Mouse (Mus musculus) heart, postnatal 0 days (tissue): ENCODE measurements around the gene Clec2g. TPM values are rescaled to one million over a fixed set of nuclear protein-coding genes. Genes with fewer than 3 reads are reported as not detected.
"Not testable (repeated sequence)": the region's sequence is repeated elsewhere in the genome, so short reads cannot be mapped to it uniquely, and the experiment has no call there.

Source experiments
- ATAC-seq: fragments of 200-750 bp; cut with Nextera tagmentation; 2 replicates; pipeline ENCODE4 v1.8.0; 2017; ENCODE audit warnings: low read depth, moderate number of reproducible peaks, moderate library complexity; ENCODE audit not compliant: insufficient read depth
- DNase-seq: peaks from one replicate; pipeline ENCODE4 v3.0.0-alpha.2; 2016; ENCODE audit warnings: low spot score
- H3K27ac ChIP-seq: fragments of 300-500 bp; sonication (generic); 2 replicates; pipeline ENCODE4 v1.5.1; 2014; ENCODE audit warnings: low read depth, mild to moderate bottlenecking
- H3K27me3 ChIP-seq: fragments of 300-500 bp; sonication (generic); 2 replicates; pipeline ENCODE4 v1.6.1; 2014; ENCODE audit warnings: low read length, mixed read lengths; ENCODE audit not compliant: control insufficient read depth, insufficient read depth
- H3K36me3 ChIP-seq: fragments of 300-500 bp; sonication (generic); replicated peaks from 2 replicates; pipeline ENCODE4 v1.6.1; 2014; ENCODE audit warnings: low read length, mixed read lengths; ENCODE audit not compliant: control insufficient read depth, insufficient read depth
- H3K4me1 ChIP-seq: fragments of 300-500 bp; sonication (generic); 2 replicates; pipeline ENCODE4 v1.6.1; 2014; ENCODE audit warnings: antibody characterized with exemption; ENCODE audit not compliant: control insufficient read depth, insufficient read depth
- H3K4me2 ChIP-seq: fragments of 300-500 bp; sonication (generic); 2 replicates; pipeline ENCODE4 v1.6.1; 2014; ENCODE audit warnings: low read depth, mild to moderate bottlenecking, low read length, moderate library complexity
- H3K4me3 ChIP-seq: fragments of 300-500 bp; sonication (generic); 2 replicates; pipeline ENCODE4 v1.5.1; 2014; ENCODE audit warnings: low read depth, low read length
- H3K9ac ChIP-seq: fragments of 300-500 bp; sonication (generic); replicated peaks from 2 replicates; pipeline ENCODE4 v1.6.1; 2014; ENCODE audit warnings: low read depth, low read length, mixed read lengths
- H3K9me3 ChIP-seq: fragments of 300-500 bp; sonication (generic); replicated peaks from 2 replicates; pipeline ENCODE4 v1.6.1; 2016; ENCODE audit warnings: low read length; ENCODE audit not compliant: control insufficient read depth
- CTCF ChIP-seq: IDR thresholded peaks from 2 replicates; pipeline ENCODE4 v1.5.1; 2016; ENCODE audit warnings: antibody characterized with exemption, control low read depth, low read depth
- EP300 ChIP-seq: IDR thresholded peaks from 2 replicates; pipeline ENCODE4 v1.6.1; 2016; ENCODE audit warnings: antibody characterized with exemption, low read depth
- WGBS: fragments of 180-500 bp; shearing (Covaris S2); extraction: QIAGEN DNeasy Blood & Tissue Kit; methylation state at CpG from one replicate; pipeline ENCODE4 v1.1.7; 2014; 5-methylcytosine and 5-hydroxymethylcytosine counted together
- polyA plus RNA-seq: library from polyadenylated mRNA; unstranded; fragments of >200 nt; fragmentation: Nextera tagmentation; extraction: Ambion mirVana; gene quantifications from 2 replicates; pipeline ENCODE4 v1.2.1, GENCODE M21; 2015
- total RNA-seq: library from RNA; depleted of rRNA; stranded (reverse); fragments of >200 nt; gene quantifications from 2 replicates; pipeline ENCODE4 v1.2.3, GENCODE M21; 2014; ENCODE audit warnings: low replicate concordance

The Clec2g gene
- total and polyA plus RNA-seq, 2 experiments from 2014 or later = not detected

DNA sequence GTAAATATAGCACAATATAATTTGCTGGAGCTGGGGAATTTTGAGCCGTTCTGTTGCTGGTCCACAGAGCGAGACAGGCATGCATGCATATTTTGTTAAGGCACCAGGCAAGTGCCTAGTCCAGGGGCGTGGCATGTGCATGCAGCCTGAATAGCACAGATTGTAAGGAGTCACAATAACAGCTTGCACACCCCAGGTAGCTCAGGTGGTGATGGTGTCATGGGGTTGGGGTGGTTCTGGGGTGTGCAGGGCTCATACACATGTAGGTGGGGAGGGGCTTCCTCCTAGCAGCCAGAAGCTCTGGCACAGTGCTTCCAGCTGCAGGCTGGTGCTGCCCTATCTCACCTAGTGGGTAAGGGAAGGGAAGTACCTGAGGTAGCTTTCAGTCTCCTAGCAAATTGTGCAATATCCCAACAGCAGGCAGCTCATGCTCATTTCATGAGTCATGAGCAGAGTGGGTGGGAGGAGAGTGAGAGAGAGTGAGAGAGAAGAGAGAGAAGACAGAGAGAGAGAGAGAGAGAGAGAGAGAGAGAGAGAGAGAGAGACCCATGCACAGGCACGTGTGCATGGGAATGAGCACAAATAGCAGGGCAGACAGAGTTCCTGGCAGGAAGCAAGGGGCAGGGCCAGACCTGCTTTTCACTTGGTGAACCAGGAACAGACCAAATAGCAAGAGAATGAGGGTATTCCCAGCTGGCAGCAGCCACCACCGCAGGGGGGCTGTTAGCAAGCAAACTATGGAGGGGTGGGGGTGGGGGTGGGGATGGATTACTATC, 7.7 kb downstream of the Clec2g start:
- ATAC-seq = no peak
- no peak for DNase-seq
- 75% methylated on average over 5 of the region's 5 CpGs for WGBS
- H3K4me3 ChIP-seq = no peak overlapping the region
- H3K9me3 ChIP-seq = no peaks in the 10 kb centered on the region
- no peak overlapping the region for H3K27ac ChIP-seq
- no peak overlapping the region for H3K4me2 ChIP-seq
- no peaks in the 10 kb centered on the region for H3K36me3 ChIP-seq
- TF ChIP-seq CTCF = no peak
- H3K27me3 ChIP-seq = no peaks in the 10 kb centered on the region
- H3K4me1 ChIP-seq = no peaks in the 10 kb centered on the region
- no peak overlapping the region for H3K9ac ChIP-seq

DNA sequence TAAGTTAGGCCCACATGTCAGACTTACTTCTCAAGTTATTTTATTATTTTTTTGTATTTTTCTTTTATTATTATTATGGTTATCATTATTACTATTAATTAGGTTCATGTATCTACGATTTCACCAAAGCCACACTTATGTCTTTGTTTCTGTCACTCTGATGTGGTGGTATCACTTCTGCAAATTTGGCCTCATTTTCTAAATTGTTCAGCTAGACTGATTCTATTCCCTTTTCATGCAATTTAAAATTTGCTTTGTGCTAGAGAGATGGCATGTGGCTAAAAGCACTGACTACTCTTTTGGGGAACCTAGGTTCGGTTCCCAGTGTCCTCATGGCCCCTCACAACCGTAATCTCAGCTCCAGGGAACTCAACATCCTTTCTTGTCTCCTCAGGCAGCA, 11.4 kb downstream of the Clec2g start:
- Histone ChIP-seq H3K4me1 (no peaks in the 10 kb centered on the region), H3K27me3 (no peaks in the 10 kb centered on the region), H3K27ac (no peak overlapping the region), H3K9ac (no peak overlapping the region), H3K36me3 (no peaks in the 10 kb centered on the region), H3K4me3 (no peak overlapping the region), H3K9me3 (no peaks in the 10 kb centered on the region), H3K4me2 (no peak overlapping the region)
- TF ChIP-seq EP300 (no peak), CTCF (no peak)
- ATAC-seq (no peak), DNase-seq (no peak)
- 71% methylated on average over 3 of the region's 3 CpGs for WGBS

DNA sequence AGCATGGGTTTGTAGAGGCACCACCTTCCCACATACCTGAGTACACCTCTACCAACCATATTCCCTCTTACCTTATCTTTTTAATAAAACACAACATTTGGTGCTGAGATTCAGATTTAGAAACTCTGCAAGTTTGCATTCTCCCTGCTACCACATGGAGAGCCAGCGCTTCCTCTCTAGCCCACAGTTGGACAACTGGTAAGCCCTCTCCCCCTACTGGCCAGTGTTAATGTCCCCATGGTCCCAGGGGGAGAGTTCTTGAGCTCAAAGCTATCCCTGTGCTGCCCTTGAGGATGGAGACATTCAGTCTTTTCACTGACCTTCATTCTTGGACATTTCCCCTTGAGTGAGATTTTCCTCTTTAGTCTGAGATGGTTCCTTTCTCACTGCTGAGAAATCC, 26.9 kb downstream of the Clec2g start:
- H3K9ac ChIP-seq = no peak overlapping the region
- no peak overlapping the region for H3K27ac ChIP-seq
- ATAC-seq (no peak), DNase-seq (no peak)
- H3K27me3 ChIP-seq = no peaks in the 10 kb centered on the region
- H3K4me1 ChIP-seq = no peaks in the 10 kb centered on the region
- WGBS = 67% methylated on average over 1 of the region's 1 CpGs
- no peak overlapping the region for H3K4me2 ChIP-seq
- H3K4me3 ChIP-seq = no peak overlapping the region
- no peaks in the 10 kb centered on the region for H3K9me3 ChIP-seq
- TF ChIP-seq EP300 (no peak), CTCF (no peak)
- H3K36me3 ChIP-seq = no peaks in the 10 kb centered on the region

DNA sequence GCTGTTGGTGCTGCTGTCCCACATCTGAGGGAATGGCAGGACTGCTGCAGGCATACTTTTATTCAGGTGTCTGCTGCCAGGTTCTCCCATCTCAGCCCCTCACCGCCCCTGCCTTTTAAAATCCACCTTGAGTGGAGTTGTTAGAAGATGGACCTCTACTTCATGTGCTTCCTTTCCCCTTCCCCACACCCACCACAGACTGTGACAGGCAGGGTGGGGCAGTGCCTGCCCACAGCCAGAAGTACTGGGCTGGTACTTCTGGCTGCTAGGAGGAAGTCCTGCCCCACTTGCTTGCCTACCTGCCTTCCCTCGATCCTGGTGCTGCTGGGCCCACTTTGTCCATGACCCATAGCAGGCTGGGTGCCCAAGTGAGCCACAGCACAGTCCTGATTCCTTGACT, 27.9 kb downstream of the Clec2g start:
- not testable (repeated sequence) for H3K36me3 ChIP-seq, H3K4me3 ChIP-seq, H3K4me2 ChIP-seq, DNase-seq, H3K9ac ChIP-seq, H3K4me1 ChIP-seq, H3K27ac ChIP-seq, ATAC-seq, H3K9me3 ChIP-seq, H3K27me3 ChIP-seq
- 72% methylated on average over 2 of the region's 2 CpGs for WGBS

DNA sequence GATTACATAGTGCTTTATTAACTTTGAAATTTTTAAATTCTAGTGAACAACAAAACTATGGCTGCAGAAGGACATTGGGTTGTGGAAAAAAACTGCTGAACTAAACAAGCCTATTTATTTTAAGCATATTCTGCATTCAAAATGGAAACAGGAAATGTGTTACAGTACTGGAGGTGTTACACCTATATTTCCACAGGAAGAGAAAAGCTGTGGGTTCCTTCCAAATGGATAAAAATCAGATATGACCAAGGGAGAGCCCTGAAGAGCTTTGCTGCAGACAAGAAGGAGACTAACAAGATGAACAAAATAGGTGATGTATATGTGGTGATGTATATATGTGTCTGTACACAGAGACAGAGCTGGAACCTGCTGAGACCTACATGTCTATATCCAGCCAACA, 30.3 kb downstream of the Clec2g start:
- ATAC-seq (no peak), DNase-seq (no peak)
- Histone ChIP-seq H3K36me3 (no peaks in the 10 kb centered on the region), H3K4me2 (no peak overlapping the region), H3K9me3 (no peaks in the 10 kb centered on the region), H3K9ac (no peak overlapping the region), H3K4me1 (no peaks in the 10 kb centered on the region), H3K27me3 (no peaks in the 10 kb centered on the region), H3K27ac (no peak overlapping the region), H3K4me3 (no peak overlapping the region)
- TF ChIP-seq CTCF (no peak), EP300 (no peak)

DNA sequence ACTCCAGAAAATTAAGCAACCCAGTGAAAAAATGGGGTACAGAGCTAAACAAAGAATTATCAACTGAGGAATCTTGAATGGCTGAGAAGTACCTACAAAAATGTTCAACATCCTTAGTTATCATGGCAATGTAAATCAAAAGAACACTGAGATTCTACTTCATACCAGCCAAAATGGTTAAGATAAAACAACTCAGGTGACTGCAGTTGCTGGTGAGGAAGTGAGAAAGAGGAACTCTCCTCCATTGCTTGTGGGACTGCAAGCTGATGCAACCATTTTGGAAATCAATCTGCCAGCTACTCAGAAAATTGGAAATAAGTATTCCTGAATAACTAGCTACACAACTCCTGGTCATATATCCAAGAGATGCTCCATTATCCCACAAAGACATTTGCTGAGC, 34.3 kb downstream of the Clec2g start:
- H3K36me3 ChIP-seq = no peaks in the 10 kb centered on the region
- no peak for DNase-seq
- no peaks in the 10 kb centered on the region for H3K9me3 ChIP-seq
- H3K4me1 ChIP-seq = no peaks in the 10 kb centered on the region
- no peak for TF ChIP-seq CTCF
- no peaks in the 10 kb centered on the region for H3K27me3 ChIP-seq
- no peak for ATAC-seq
- H3K4me2 ChIP-seq = no peak overlapping the region
- no peak overlapping the region for H3K27ac ChIP-seq
- no peak overlapping the region for H3K9ac ChIP-seq
- H3K4me3 ChIP-seq = no peak overlapping the region
